13 mouse cellular contexts compared by ENCODE assay signal in the genomic region with DNA sequence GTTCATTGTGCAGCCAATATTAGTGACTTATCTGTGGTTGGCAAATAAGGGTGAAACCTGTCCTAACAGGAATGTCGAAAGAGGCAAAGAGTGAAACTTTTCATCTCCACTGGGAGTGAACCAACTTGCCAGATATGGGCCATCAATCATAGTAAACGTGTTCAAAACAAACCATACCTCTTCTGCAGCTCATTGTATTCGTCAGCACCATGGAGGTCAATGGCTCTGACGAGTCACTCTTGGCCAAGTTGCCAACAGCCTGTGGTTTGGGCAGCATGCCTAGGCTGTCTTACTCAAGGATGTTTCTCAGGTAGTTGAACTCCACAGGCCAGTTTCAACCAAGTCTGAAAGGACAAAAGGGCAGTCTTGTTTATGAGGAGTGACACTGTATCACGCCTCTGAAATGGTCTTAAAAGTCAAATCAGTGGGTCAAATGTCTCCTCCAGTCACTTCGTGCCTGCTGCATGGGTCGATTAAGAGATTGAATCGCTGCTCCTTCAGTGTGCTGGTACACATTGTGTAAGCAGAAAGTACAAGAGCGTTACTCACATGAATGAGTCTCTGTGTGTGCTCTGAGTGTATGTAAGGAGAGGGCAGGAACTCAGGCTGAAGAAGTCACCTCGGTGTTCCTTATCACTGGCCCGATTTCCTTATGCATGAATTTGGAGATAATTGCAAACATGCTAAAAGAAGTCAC.
DNase-seq lines count a peak whose midpoint lies in the region; ATAC-seq and TF ChIP-seq lines count a peak whose summit lies in the region.
"Had no signal": no experiment of that assay in that cellular context is flagged by ENCODE, and none has a peak within 500 bp of the region (broad histone marks: within the 10 kb centered on the region; RNA-seq: fewer than 3 reads in every experiment).

No protein-coding gene starts in this region.

- H3K4me1 ChIP-seq in kidney, adult 2 months (ENCODE audit: control insufficient read depth, insufficient read depth, low read length), result peaks cover 10% of the 10 kb centered on the region; the same call in 1 of the 2 replicates
- no peaks in the 10 kb centered on the region for H3K4me1 ChIP-seq in kidney, embryonic 15.5 days

- DNase-seq in kidney, adult 2 months, result peak; percentile 93
- peak; percentile 31 to 49 for DNase-seq in adrenal gland, adult 18-20 months (ENCODE audit: low spot score in 2 of 2)
- DNase-seq in kidney, adult 9 months, result peak; percentile 94
- peak; percentile 23 for DNase-seq in ovary, postnatal 10 days (ENCODE audit: low spot score)
- no peak for DNase-seq in embryo, embryonic 10 days (ENCODE audit: low spot score)
- no peak for DNase-seq in T-cell, adult 2 months (ENCODE audit: low spot score)
- DNase-seq: forebrain, postnatal 0 days; right cerebral cortex, postnatal 25 days had no signal

- H3K27me3 ChIP-seq in kidney, adult 2 months (replicated peaks; ENCODE audit: control insufficient read depth, insufficient read depth, low read length), result no peaks in the 10 kb centered on the region
- no peaks in the 10 kb centered on the region for H3K27me3 ChIP-seq in kidney, embryonic 15.5 days
- H3K27me3 ChIP-seq: midbrain, embryonic 13.5 days had no signal

- no peaks in the 10 kb centered on the region for H3K9me3 ChIP-seq in kidney, embryonic 15.5 days (replicated peaks)
- H3K9me3 ChIP-seq: G1E; midbrain, embryonic 13.5 days had no signal

- WGBS in kidney, adult 2 months, result 53% methylated on average over 11 of the region's 11 CpGs
- 69% methylated on average over 11 of the region's 11 CpGs for WGBS in kidney, embryonic 15.5 days

- no peak overlapping the region for H3K4me3 ChIP-seq in kidney, adult 2 months (ENCODE audit: insufficient read depth, low read depth, low read length)
- no peak overlapping the region for H3K4me3 ChIP-seq in kidney, embryonic 15.5 days (replicated peaks)
- H3K4me3 ChIP-seq: midbrain, embryonic 13.5 days had no signal

- no peak overlapping the region for H3K4me2 ChIP-seq in kidney, embryonic 15.5 days
- H3K4me2 ChIP-seq: heart, embryonic 11.5 days; midbrain, embryonic 13.5 days had no signal

- TF ChIP-seq POLR2A in kidney, adult 2 months (IDR thresholded peaks at IDR 0.05; ENCODE audit: low read depth, low read length), result no peak

- no peaks in the 10 kb centered on the region for H3K36me3 ChIP-seq in kidney, adult 2 months (ENCODE audit: control insufficient read depth, insufficient read depth, low read length)
- no peaks in the 10 kb centered on the region for H3K36me3 ChIP-seq in kidney, embryonic 15.5 days
- H3K36me3 ChIP-seq: midbrain, embryonic 13.5 days had no signal

- no peak for TF ChIP-seq CTCF in kidney, adult 2 months (conservative IDR thresholded peaks at IDR 0.05; ENCODE audit: insufficient read depth, insufficient read length, low read depth, low read length)

- ATAC-seq in kidney, embryonic 15.5 days (replicated peaks; ENCODE audit: low FRiP score), result no peak
- no peak for ATAC-seq in erythroid progenitor cell, adult 5-6 weeks (replicated peaks; ENCODE audit: low FRiP score, poor library complexity, severe bottlenecking)
- ATAC-seq: forebrain, postnatal 0 days; midbrain, embryonic 13.5 days had no signal

- H3K27ac ChIP-seq in kidney, adult 2 months (ENCODE audit: insufficient read depth, low read depth, low read length), result peak overlapping the region; percentile 53; the same call in 1 of the 2 replicates
- H3K27ac ChIP-seq in kidney, embryonic 15.5 days, result no peak overlapping the region
- H3K27ac ChIP-seq: midbrain, embryonic 13.5 days had no signal

- H3K9ac ChIP-seq in kidney, embryonic 15.5 days, result no peak overlapping the region
- H3K9ac ChIP-seq: forebrain, postnatal 0 days; midbrain, embryonic 13.5 days had no signal

Comparison
In these comparisons a context has a peak if more than half of its experiments do, and no peak if none do; other contexts are left out.
1. DNase-seq: peak in kidney, adult 2 months (single experiment), adrenal gland, adult 18-20 months (2 of 2), kidney, adult 9 months (single experiment) and ovary, postnatal 10 days (single experiment); none in embryo, embryonic 10 days (single experiment) and T-cell, adult 2 months (single experiment).